Mouse (Mus musculus) kidney, embryonic 16.5 days (tissue): ENCODE measurements at regions not wholly inside any gene's neighbourhood (a gene's known extent, or its start where the extent isn't known, plus 50 kb on each side); places are given as distances from the start of the nearest gene placed in this dataset.

ENCODE experiments used
- ATAC-seq: fragments of 200-750 bp; cut with Nextera tagmentation; 2 replicates; pipeline ENCODE4 v1.8.0; 2017; ENCODE audit warnings: moderate TSS enrichment; ENCODE audit not compliant: low FRiP score, low TSS enrichment
- H3K27ac ChIP-seq: fragments of 300-500 bp; sonication (generic); 2 replicates; pipeline ENCODE4 v1.5.1; 2014; ENCODE audit warnings: low read length
- H3K27me3 ChIP-seq: fragments of 300-500 bp; sonication (generic); 2 replicates; pipeline ENCODE4 v1.6.1; 2014; ENCODE audit warnings: low read length, control low read depth, mixed read lengths; ENCODE audit not compliant: insufficient read depth
- H3K36me3 ChIP-seq: fragments of 300-500 bp; sonication (generic); 2 replicates; pipeline ENCODE4 v1.6.1; 2014; ENCODE audit warnings: low read length, control low read depth, mixed read lengths; ENCODE audit not compliant: insufficient read depth
- H3K4me1 ChIP-seq: fragments of 300-500 bp; sonication (generic); 2 replicates; pipeline ENCODE4 v1.6.1; 2014; ENCODE audit warnings: low read length, control low read depth, mixed read lengths; ENCODE audit not compliant: insufficient read depth
- H3K4me2 ChIP-seq: fragments of 300-500 bp; sonication (generic); replicated peaks from 2 replicates; pipeline ENCODE4 v1.6.1; 2014; ENCODE audit warnings: low read depth, low read length
- H3K4me3 ChIP-seq: fragments of 300-500 bp; sonication (generic); 2 replicates; pipeline ENCODE4 v1.5.1; 2014; ENCODE audit warnings: mild to moderate bottlenecking, low read length
- H3K9ac ChIP-seq: fragments of 300-500 bp; sonication (generic); replicated peaks from 2 replicates; pipeline ENCODE4 v1.6.1; 2014; ENCODE audit warnings: low read length
- H3K9me3 ChIP-seq: fragments of 300-500 bp; sonication (generic); 2 replicates; pipeline ENCODE4 v1.6.1; 2016; ENCODE audit warnings: low read length, control low read depth
- WGBS: fragments of 180-500 bp; shearing (Covaris S2); extraction: QIAGEN DNeasy Blood & Tissue Kit; methylation state at CpG from one replicate; pipeline ENCODE4 v1.1.7; 2014; 5-methylcytosine and 5-hydroxymethylcytosine counted together

DNA sequence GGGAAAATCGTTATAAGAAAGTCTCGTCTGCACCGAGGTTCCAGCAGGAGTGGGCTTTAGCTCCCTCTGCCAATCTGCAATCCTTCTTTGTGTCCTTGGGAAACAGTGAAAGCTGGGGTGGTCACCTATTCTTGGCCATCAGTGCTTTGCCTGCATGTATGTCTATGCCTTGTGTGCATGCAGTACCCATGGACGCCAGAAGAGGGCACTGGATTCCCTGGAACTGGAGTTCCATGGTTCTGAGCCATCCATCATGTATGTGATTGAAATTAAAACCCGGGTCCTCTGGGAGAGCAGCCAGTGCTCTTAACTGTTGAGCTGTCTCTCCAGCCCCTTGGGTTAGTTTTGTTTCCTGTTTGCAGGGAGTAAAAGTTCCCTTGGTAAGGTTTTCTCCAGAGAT is 121.1 kb downstream of the 9530068E07Rik start:
- Histone ChIP-seq H3K4me3 (no peak overlapping the region), H3K27me3 (no peaks in the 10 kb centered on the region), H3K4me2 (no peak overlapping the region), H3K4me1 (peaks cover under 1% of the 10 kb centered on the region), H3K9ac (no peak overlapping the region), H3K9me3 (peaks cover 5% of the 10 kb centered on the region), H3K27ac (no peak overlapping the region), H3K36me3 (no peaks in the 10 kb centered on the region)
- WGBS = 69% methylated on average over 5 of the region's 5 CpGs
- no peak for ATAC-seq

GRCm38 (mm10) chr11:52519877-52520276 is 123.6 kb downstream of the 9530068E07Rik start:
- no peaks in the 10 kb centered on the region for H3K4me1 ChIP-seq
- ATAC-seq = no peak
- WGBS = 67% methylated on average over 3 of the region's 3 CpGs
- H3K36me3 ChIP-seq = no peaks in the 10 kb centered on the region
- no peak overlapping the region for H3K4me2 ChIP-seq
- H3K27ac ChIP-seq = no peak overlapping the region
- H3K27me3 ChIP-seq = no peaks in the 10 kb centered on the region
- peaks cover 5% of the 10 kb centered on the region for H3K9me3 ChIP-seq
- no peak overlapping the region for H3K9ac ChIP-seq
- H3K4me3 ChIP-seq = no peak overlapping the region

DNA sequence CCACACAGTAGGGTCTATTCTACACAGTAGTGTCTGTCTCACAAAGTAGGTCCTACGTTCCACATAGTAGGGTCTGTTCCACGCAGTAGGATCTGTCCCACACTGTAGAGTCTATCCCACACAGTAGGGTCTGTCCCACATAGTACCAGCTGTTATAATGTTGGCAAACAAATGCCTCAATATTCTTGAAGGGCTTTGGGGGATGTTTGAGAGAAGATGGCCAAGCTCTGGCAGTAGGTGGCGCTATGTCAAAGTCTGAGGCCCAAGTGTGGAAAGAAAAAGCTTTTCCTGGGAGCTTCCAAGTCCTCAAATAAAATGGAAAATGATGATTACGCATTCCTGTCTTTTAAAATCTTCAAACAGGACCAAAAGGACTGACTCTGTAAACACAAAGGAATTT is 125.7 kb downstream of the 9530068E07Rik start:
- Histone ChIP-seq H3K27me3 (0 out of 2 replicates have a peak, but pooled peaks cover 2% of the 10 kb centered on the region), H3K36me3 (no peaks in the 10 kb centered on the region), H3K4me1 (no peaks in the 10 kb centered on the region), H3K9me3 (peaks cover 5% of the 10 kb centered on the region), H3K4me2 (no peak overlapping the region), H3K27ac (no peak overlapping the region), H3K9ac (no peak overlapping the region), H3K4me3 (no peak overlapping the region)
- WGBS = 40% methylated on average over 4 of the region's 4 CpGs
- no peak for ATAC-seq

- Histone ChIP-seq H3K36me3 (no peaks in the 10 kb centered on the region), H3K9ac (no peak overlapping the region), H3K9me3 (peaks cover 1% of the 10 kb centered on the region), H3K4me1 (no peaks in the 10 kb centered on the region), H3K4me3 (no peak overlapping the region), H3K4me2 (no peak overlapping the region), H3K27me3 (0 out of 2 replicates have a peak, but pooled peaks cover 3% of the 10 kb centered on the region), H3K27ac (no peak overlapping the region)
- WGBS = 74% methylated on average over 3 of the region's 3 CpGs
- ATAC-seq = no peak
Observed at GRCm38 (mm10) chr11:52522384-52522783, 126.2 kb downstream of the 9530068E07Rik start.

DNA sequence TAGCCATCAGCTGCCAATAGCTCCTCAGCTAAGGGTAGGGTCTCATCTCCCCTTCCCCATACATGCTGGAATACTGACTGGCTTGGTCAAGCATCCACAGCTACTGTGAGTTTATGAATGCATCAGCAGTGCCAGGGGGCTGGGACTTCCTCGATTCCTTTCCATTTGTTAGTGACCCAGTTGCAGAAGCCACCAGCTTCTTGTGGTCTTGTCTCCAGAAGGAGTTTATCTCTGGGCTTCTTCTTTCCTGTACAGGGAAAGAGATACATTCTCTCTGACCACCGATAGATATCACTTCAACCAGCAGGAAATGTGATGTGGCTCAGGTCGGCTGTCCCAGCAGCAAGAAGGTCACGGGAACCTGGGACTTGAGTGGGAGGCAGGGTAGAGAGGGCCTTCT is 127.0 kb downstream of the 9530068E07Rik start:
- Histone ChIP-seq H3K36me3 (no peaks in the 10 kb centered on the region), H3K9ac (no peak overlapping the region), H3K9me3 (no peaks in the 10 kb centered on the region), H3K4me1 (no peaks in the 10 kb centered on the region), H3K27me3 (0 out of 2 replicates have a peak, but pooled peaks cover 3% of the 10 kb centered on the region), H3K4me3 (no peak overlapping the region), H3K4me2 (no peak overlapping the region), H3K27ac (no peak overlapping the region)
- 58% methylated on average over 4 of the region's 4 CpGs for WGBS
- ATAC-seq = no peak

DNA sequence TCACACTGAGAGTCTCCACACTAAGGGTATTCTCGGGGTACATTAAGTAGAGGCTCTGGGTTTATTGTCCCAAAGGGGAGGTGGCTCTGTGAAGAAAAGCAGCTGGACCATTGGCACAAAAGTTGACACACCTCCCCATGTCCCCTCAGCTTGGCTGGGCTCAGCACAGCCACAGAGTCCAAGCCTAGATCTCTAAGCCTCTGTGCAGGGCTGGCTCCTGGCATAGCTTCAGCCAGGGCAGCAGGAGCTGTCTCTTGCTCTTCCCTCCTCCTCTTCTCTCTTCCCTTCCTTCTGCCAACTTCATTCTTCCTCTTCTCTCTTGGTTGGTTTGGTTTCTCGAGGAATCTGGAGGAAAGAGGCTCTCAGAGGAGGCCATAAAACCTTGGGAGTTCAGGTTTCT is 127.4 kb downstream of the 9530068E07Rik start:
- Histone ChIP-seq H3K36me3 (no peaks in the 10 kb centered on the region), H3K9ac (no peak overlapping the region), H3K4me2 (no peak overlapping the region), H3K27me3 (0 out of 2 replicates have a peak, but pooled peaks cover 3% of the 10 kb centered on the region), H3K4me1 (no peaks in the 10 kb centered on the region), H3K9me3 (no peaks in the 10 kb centered on the region), H3K4me3 (no peak overlapping the region), H3K27ac (no peak overlapping the region)
- WGBS = 39% methylated on average over 2 of the region's 2 CpGs
- no peak for ATAC-seq

DNA sequence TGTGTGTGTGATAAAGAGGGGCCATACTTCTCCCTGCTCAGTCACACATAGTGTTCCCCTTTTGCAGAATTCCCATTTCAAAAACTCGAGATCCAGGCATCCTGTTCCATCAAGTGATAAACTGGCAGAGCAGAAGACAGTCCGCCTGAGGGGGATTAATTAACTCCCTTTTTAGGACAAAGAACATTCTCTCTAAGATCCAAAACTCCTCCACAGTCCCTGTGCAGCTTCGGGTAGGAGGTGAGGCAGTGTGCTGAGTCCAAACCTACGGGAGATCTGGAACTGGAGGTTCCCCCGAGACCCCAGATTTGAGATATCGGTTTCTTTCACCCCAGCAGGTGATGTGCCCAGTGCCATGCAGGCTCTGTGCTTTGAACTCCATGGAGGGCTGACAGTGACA is 129.2 kb downstream of the 9530068E07Rik start:
- H3K36me3 ChIP-seq = no peaks in the 10 kb centered on the region
- 0 out of 2 replicates have a peak, but pooled peaks cover 3% of the 10 kb centered on the region for H3K27me3 ChIP-seq
- 48% methylated on average over 6 of the region's 6 CpGs for WGBS
- H3K9me3 ChIP-seq = no peaks in the 10 kb centered on the region
- no peak overlapping the region for H3K9ac ChIP-seq
- no peak overlapping the region for H3K27ac ChIP-seq
- no peak overlapping the region for H3K4me2 ChIP-seq
- ATAC-seq = no peak
- H3K4me1 ChIP-seq = no peaks in the 10 kb centered on the region
- H3K4me3 ChIP-seq = no peak overlapping the region

GRCm38 (mm10) chr11:52526306-52526705 is 130.1 kb downstream of the 9530068E07Rik start:
- Histone ChIP-seq H3K27ac (no peak overlapping the region), H3K4me2 (no peak overlapping the region), H3K27me3 (0 out of 2 replicates have a peak, but pooled peaks cover 3% of the 10 kb centered on the region), H3K4me1 (no peaks in the 10 kb centered on the region), H3K4me3 (no peak overlapping the region), H3K9me3 (no peaks in the 10 kb centered on the region), H3K36me3 (no peaks in the 10 kb centered on the region), H3K9ac (no peak overlapping the region)
- 64% methylated on average over 6 of the region's 6 CpGs for WGBS
- ATAC-seq = no peak

- no peak overlapping the region for H3K27ac ChIP-seq
Observed at GRCm38 (mm10) chr11:52533379-52533778, 137.2 kb downstream of the 9530068E07Rik start.

GRCm38 (mm10) chr11:52534586-52534985 is 138.4 kb downstream of the 9530068E07Rik start:
- Histone ChIP-seq H3K27me3 (no peaks in the 10 kb centered on the region; the same call in 1 of the 2 replicates), H3K4me1 (no peaks in the 10 kb centered on the region), H3K36me3 (no peaks in the 10 kb centered on the region), H3K9me3 (no peaks in the 10 kb centered on the region), H3K9ac (no peak overlapping the region), H3K4me2 (no peak overlapping the region), H3K27ac (no peak overlapping the region), H3K4me3 (no peak overlapping the region)
- ATAC-seq = no peak
- WGBS = 48% methylated on average over 13 of the region's 13 CpGs

More at GRCm38 (mm10) chr11:52533379-52533778, 137.2 kb downstream of the 9530068E07Rik start:
- Histone ChIP-seq H3K9me3 (no peaks in the 10 kb centered on the region), H3K4me1 (no peaks in the 10 kb centered on the region), H3K27me3 (no peaks in the 10 kb centered on the region; the same call in 1 of the 2 replicates), H3K4me3 (no peak overlapping the region), H3K4me2 (no peak overlapping the region), H3K9ac (no peak overlapping the region), H3K36me3 (no peaks in the 10 kb centered on the region)
- whole genome bisulfite sequencing = 55% methylated on average over 5 of the region's 5 CpGs
- ATAC-seq = no peak
